1 mouse cellular context compared by ENCODE assay signal in genomic region chr2:80314854-80315241, GRCm38 (mm10).
A peak's percentile ranks its signal among the peaks of the same experiment; 100 is the strongest.
TF ChIP-seq lines count a peak whose summit lies in the region.

No protein-coding gene starts in this region.

TF ChIP-seq in MEL, 35 proteins besides CTCF, POLR2A, EP300 and RAD21 (continued from another document):
- TF ChIP-seq NELFE (IDR thresholded peaks at IDR 0.05; ENCODE audit: low read depth, low read length) (no peak), BHLHE40 (IDR thresholded peaks at IDR 0.05; ENCODE audit: borderline replicate concordance, low read depth, low read length) (no peak), ZMIZ1 (IDR thresholded peaks at IDR 0.05; ENCODE audit: low read depth, low read length) (no peak), USF1 (IDR thresholded peaks at IDR 0.05; ENCODE audit: low read depth, low read length) (no peak), GATA1 (IDR thresholded peaks at IDR 0.05; ENCODE audit: low read depth, low read length) (peak; percentile 75)
